Comparison of ENCODE assay signal across 19 mouse cellular contexts in genomic region chr14:47535096-47535495, GRCm38 (mm10). TPM values are rescaled to one million over a fixed set of nuclear protein-coding genes. Genes with fewer than 3 reads are reported as not detected.
DNase-seq lines count a peak whose midpoint lies in the region; ATAC-seq lines count a peak whose summit lies in the region.
"Had no signal": no experiment of that assay in that cellular context is flagged by ENCODE, and none has a peak within 500 bp of the region (broad histone marks: within the 10 kb centered on the region; RNA-seq: fewer than 3 reads in every experiment).

No protein-coding gene starts in this region.

- no peak for ATAC-seq in heart, embryonic 12.5 days (ENCODE audit: insufficient number of reproducible peaks, low FRiP score)
- ATAC-seq in liver, embryonic 12.5 days = no peak
- no peak for ATAC-seq in liver, embryonic 13.5 days (ENCODE audit: low read depth)
- no peak for ATAC-seq in hindbrain, embryonic 14.5 days (ENCODE audit: low FRiP score)
- ATAC-seq: CD4-positive, CD25-positive, alpha-beta regulatory T cell, adult 4 months; forebrain, postnatal 0 days; hindbrain, postnatal 0 days; midbrain, embryonic 15.5 days had no signal

- WGBS in heart, embryonic 12.5 days = 74% methylated on average over 1 of the region's 1 CpGs
- WGBS in liver, embryonic 12.5 days (ENCODE audit: insufficient replicate concordance) = 76% methylated on average over 1 of the region's 1 CpGs
- WGBS in liver, embryonic 13.5 days (ENCODE audit: insufficient replicate concordance) = 74% methylated on average over 1 of the region's 1 CpGs
- WGBS in hindbrain, embryonic 14.5 days = 86% methylated on average over 1 of the region's 1 CpGs

- H3K4me1 ChIP-seq in heart, embryonic 12.5 days (replicated peaks) = peaks cover 21% of the 10 kb centered on the region
- H3K4me1 ChIP-seq in liver, embryonic 12.5 days = peaks cover 39% of the 10 kb centered on the region
- peaks cover 40% of the 10 kb centered on the region for H3K4me1 ChIP-seq in liver, embryonic 13.5 days (replicated peaks)
- no peaks in the 10 kb centered on the region for H3K4me1 ChIP-seq in hindbrain, embryonic 14.5 days (replicated peaks; ENCODE audit: control insufficient read depth, insufficient read depth, low read length)
- H3K4me1 ChIP-seq: midbrain, embryonic 15.5 days had no signal

- DNase-seq in heart, postnatal 14 days = no peak
- DNase-seq in liver = no peak
- no peak for DNase-seq in liver, embryonic 13.5 days
- DNase-seq in lung, adult 18-20 months = no peak
- DNase-seq in hindbrain, embryonic 14.5 days (ENCODE audit: low spot score) = no peak
- no peak for DNase-seq in layer of hippocampus, postnatal 10 days (ENCODE audit: low spot score in 2 of 2)
- DNase-seq: adrenal gland, postnatal 36 days; cerebellum, adult 11-12 months; forebrain, postnatal 0 days; heart, postnatal 4 days; spleen, adult 18-20 months had no signal

- H3K4me2 ChIP-seq in heart, embryonic 12.5 days = no peak overlapping the region
- no peak overlapping the region for H3K4me2 ChIP-seq in liver, embryonic 12.5 days
- H3K4me2 ChIP-seq in liver, embryonic 13.5 days = no peak overlapping the region
- H3K4me2 ChIP-seq in hindbrain, embryonic 14.5 days (replicated peaks) = no peak overlapping the region
- H3K4me2 ChIP-seq: limb, embryonic 15.5 days; midbrain, embryonic 15.5 days had no signal

- 0 out of 2 replicates have a peak overlapping the region, but pooled peaks have one; percentile 79 for H3K27ac ChIP-seq in heart, embryonic 12.5 days (ENCODE audit: poor library complexity, severe bottlenecking)
- peak overlapping the region; percentile 98 for H3K27ac ChIP-seq in liver, embryonic 12.5 days
- H3K27ac ChIP-seq in liver, embryonic 13.5 days = peak overlapping the region; percentile 99
- H3K27ac ChIP-seq in hindbrain, embryonic 14.5 days = no peak overlapping the region
- H3K27ac ChIP-seq: forebrain, embryonic 10.5 days; hindbrain, postnatal 0 days; limb, embryonic 15.5 days; midbrain, embryonic 15.5 days had no signal

- no peaks in the 10 kb centered on the region; the same call in 1 of the 2 replicates for H3K9me3 ChIP-seq in heart, embryonic 12.5 days (replicated peaks)
- H3K9me3 ChIP-seq in liver, embryonic 12.5 days (replicated peaks) = no peaks in the 10 kb centered on the region
- no peaks in the 10 kb centered on the region for H3K9me3 ChIP-seq in liver, embryonic 13.5 days (replicated peaks)
- H3K9me3 ChIP-seq in hindbrain, embryonic 14.5 days (ENCODE audit: control insufficient read depth, low read length) = no peaks in the 10 kb centered on the region
- H3K9me3 ChIP-seq: forebrain, embryonic 10.5 days; limb, embryonic 15.5 days; midbrain, embryonic 15.5 days had no signal

- no peaks in the 10 kb centered on the region for H3K27me3 ChIP-seq in heart, embryonic 12.5 days (replicated peaks)
- no peaks in the 10 kb centered on the region for H3K27me3 ChIP-seq in liver, embryonic 12.5 days (replicated peaks)
- H3K27me3 ChIP-seq in liver, embryonic 13.5 days = no peaks in the 10 kb centered on the region
- no peaks in the 10 kb centered on the region for H3K27me3 ChIP-seq in hindbrain, embryonic 14.5 days (ENCODE audit: control insufficient read depth, insufficient read depth, low read length)
- H3K27me3 ChIP-seq: limb, embryonic 15.5 days; midbrain, embryonic 15.5 days had no signal

- H3K4me3 ChIP-seq in heart, embryonic 12.5 days = no peak overlapping the region
- no peak overlapping the region for H3K4me3 ChIP-seq in liver, embryonic 12.5 days
- H3K4me3 ChIP-seq in liver, embryonic 13.5 days (replicated peaks) = no peak overlapping the region
- no peak overlapping the region for H3K4me3 ChIP-seq in hindbrain, embryonic 14.5 days (replicated peaks; ENCODE audit: low read length)
- H3K4me3 ChIP-seq: forebrain, embryonic 10.5 days; limb, embryonic 15.5 days; midbrain, embryonic 15.5 days; myocyte had no signal

- no peak overlapping the region for H3K9ac ChIP-seq in heart, embryonic 12.5 days
- H3K9ac ChIP-seq in liver, embryonic 12.5 days = peak overlapping the region; percentile 64; the same call in 1 of the 2 replicates
- H3K9ac ChIP-seq in liver, embryonic 13.5 days = peak overlapping the region; percentile 73
- H3K9ac ChIP-seq in hindbrain, embryonic 14.5 days = no peak overlapping the region
- H3K9ac ChIP-seq: forebrain, postnatal 0 days; limb, embryonic 15.5 days; midbrain, embryonic 15.5 days had no signal

- H3K36me3 ChIP-seq in heart, embryonic 12.5 days = peaks cover 27% of the 10 kb centered on the region
- H3K36me3 ChIP-seq in liver, embryonic 12.5 days = peaks cover 28% of the 10 kb centered on the region
- H3K36me3 ChIP-seq in liver, embryonic 13.5 days = peaks cover 41% of the 10 kb centered on the region
- peaks cover 26% of the 10 kb centered on the region for H3K36me3 ChIP-seq in hindbrain, embryonic 14.5 days (replicated peaks; ENCODE audit: control insufficient read depth, insufficient read depth)

- intact Hi-C loops in heart, postnatal 14 days (cut with DNase I) = no loop called here

RNA-seq across cellular contexts. Expression of gene Atg14, which starts 35.4 kb away (rescaled TPM):
- 12.3 TPM in 2 replicates for polyA plus RNA-seq in heart, embryonic 12.5 days (2016; fragmentation: Nextera tagmentation; extraction: Ambion mirVana)
- total RNA-seq in heart, postnatal 14 days (2021) = 1 to 10 TPM; 8.1 to 9.8 TPM
- 7.6 and 8.0 TPM in 2 replicates for polyA plus RNA-seq in liver, embryonic 12.5 days (2016; fragmentation: Nextera tagmentation; extraction: Ambion mirVana)
- polyA plus RNA-seq in liver, embryonic 13.5 days (2015; fragmentation: Nextera tagmentation; extraction: Ambion mirVana) = 5.9 and 6.9 TPM in 2 replicates
- polyA plus RNA-seq in hindbrain, embryonic 14.5 days (2014; fragmentation: Nextera tagmentation; extraction: Ambion mirVana) = 15.9 and 16.9 TPM in 2 replicates
- total RNA-seq in layer of hippocampus, postnatal 10 days (2021) = 10 to 100 TPM; 13.6 to 13.9 TPM

Comparison
In these comparisons a context has a peak if more than half of its experiments do, and no peak if none do; other contexts are left out.
1. H3K9ac ChIP-seq: peak in liver, embryonic 12.5 days (single experiment) and liver, embryonic 13.5 days (single experiment); none in heart, embryonic 12.5 days (single experiment) and hindbrain, embryonic 14.5 days (single experiment).